Mouse (Mus musculus): ENCODE measurements around the gene Gbp9.
"Not testable (repeated sequence)": the region's sequence is repeated elsewhere in the genome, so short reads cannot be mapped to it uniquely, and the experiment has no call there.

Gbp9 gene

GRCm38 (mm10) chr5:105139409-105140088, at the start of gene Gbp9, which contains the start of the genes Gbp8 and Gbp4:
Gene Gbp9, minus strand, starts transcription at chr5:105139539.
Gene Gbp8, minus strand, starts transcription at chr5:105139540.
Gene Gbp4, minus strand, starts transcription at chr5:105139586.
- not testable (repeated sequence) for DNase-seq (ENCODE audit: low read depth)

GRCm38 (mm10) chr5:105181446-105181845, 42.1 kb upstream of the Gbp9 start:
- DNase-seq (ENCODE audit: low read depth): no peak

- DNase-seq (ENCODE audit: low read depth): no peak
Measured at GRCm38 (mm10) chr5:105156582-105156981, 17.2 kb upstream of the Gbp9 start.

GRCm38 (mm10) chr5:105154049-105154448, 14.7 kb upstream of the Gbp9 start:
- DNase-seq (ENCODE audit: low read depth): no peak

GRCm38 (mm10) chr5:105148062-105148461, 8.7 kb upstream of the Gbp9 start:
- not testable (repeated sequence) for DNase-seq (ENCODE audit: low read depth)

GRCm38 (mm10) chr5:105146447-105146846, 7.1 kb upstream of the Gbp9 start:
- no peak for DNase-seq (ENCODE audit: low read depth)

GRCm38 (mm10) chr5:105145731-105146130, 6.4 kb upstream of the Gbp9 start:
- not testable (repeated sequence) for DNase-seq (ENCODE audit: low read depth)

GRCm38 (mm10) chr5:105140089-105140810, 911 bp upstream of the Gbp9 start:
- not testable (repeated sequence) for DNase-seq (ENCODE audit: low read depth)

- no peak for DNase-seq (ENCODE audit: low read depth)
Measured at GRCm38 (mm10) chr5:105138906-105139305, 433 bp downstream of the Gbp9 start.

- not testable (repeated sequence) for DNase-seq (ENCODE audit: low read depth)
Measured at GRCm38 (mm10) chr5:105136706-105137304, 2.5 kb downstream of the Gbp9 start.

- DNase-seq (ENCODE audit: low read depth): not testable (repeated sequence)
Measured at GRCm38 (mm10) chr5:105121731-105122130, 17.6 kb downstream of the Gbp9 start.

GRCm38 (mm10) chr5:105115740-105116139, 23.6 kb downstream of the Gbp9 start:
- no peak for DNase-seq (ENCODE audit: low read depth)

GRCm38 (mm10) chr5:105114696-105115095, 24.6 kb downstream of the Gbp9 start:
- no peak for DNase-seq (ENCODE audit: low read depth)

GRCm38 (mm10) chr5:105113656-105114055, 25.7 kb downstream of the Gbp9 start:
- no peak for DNase-seq (ENCODE audit: low read depth)

GRCm38 (mm10) chr5:105110271-105110852, 29.0 kb downstream of the Gbp9 start:
- peak; percentile 61 for DNase-seq (ENCODE audit: low read depth)

- not testable (repeated sequence) for DNase-seq (ENCODE audit: low read depth)
Measured at GRCm38 (mm10) chr5:105109775-105110174, 29.6 kb downstream of the Gbp9 start.

GRCm38 (mm10) chr5:105105689-105106088, 33.6 kb downstream of the Gbp9 start:
- not testable (repeated sequence) for DNase-seq (ENCODE audit: low read depth)

- no peak for DNase-seq (ENCODE audit: low read depth)
Measured at GRCm38 (mm10) chr5:105081900-105082299, 57.4 kb downstream of the Gbp9 start.

GRCm38 (mm10) chr5:105068356-105068755, 71.0 kb downstream of the Gbp9 start:
- not testable (repeated sequence) for DNase-seq (ENCODE audit: low read depth)

GRCm38 (mm10) chr5:105064443-105064842, 74.9 kb downstream of the Gbp9 start:
- DNase-seq (ENCODE audit: low read depth): not testable (repeated sequence)

- no peak for DNase-seq (ENCODE audit: low read depth)
Measured at GRCm38 (mm10) chr5:105063321-105063720, 76.0 kb downstream of the Gbp9 start.

GRCm38 (mm10) chr5:105062403-105062802, 76.9 kb downstream of the Gbp9 start:
- not testable (repeated sequence) for DNase-seq (ENCODE audit: low read depth)

Measured in NIH3T3 (cell line).